Comparison of ENCODE assay signal across 17 mouse cellular contexts in genomic region chr6:17914300-17914699, GRCm38 (mm10).
DNase-seq lines count a peak whose midpoint lies in the region.
"Had no signal": no experiment of that assay in that cellular context is flagged by ENCODE, and none has a peak within 500 bp of the region (broad histone marks: within the 10 kb centered on the region; RNA-seq: fewer than 3 reads in every experiment).

No protein-coding gene starts in this region.

- peak; percentile 10 for DNase-seq in lung, postnatal 36 days
- DNase-seq in lung, postnatal 4 days: no peak
- peak; percentile 83 to 89 for DNase-seq in frontal cortex, adult 2 months (ENCODE audit: extremely low spot score in 1 of 2, low spot score in 1 of 2)
- peak; percentile 59 to 83 for DNase-seq in left cerebral cortex, adult 9 months (ENCODE audit: low spot score in 2 of 2)
- peak; percentile 65 to 82 for DNase-seq in right cerebral cortex, postnatal 36 days (ENCODE audit: low spot score in 2 of 2)
- no peak for DNase-seq in thymus, postnatal 25 days
- no peak for DNase-seq in retina, postnatal 1 day
- DNase-seq: B cell, adult 2 months; cerebellum, adult 11-12 months; cerebellum, postnatal 14 days; embryo, embryonic 11 days; gastrocnemius, postnatal 10 days; heart, adult 2 months; heart, postnatal 14 days; kidney, adult 11 months; kidney, postnatal 36 days; layer of hippocampus, postnatal 36 days had no signal

Comparison
In these comparisons a context has a peak if more than half of its experiments do, and no peak if none do; other contexts are left out.
1. DNase-seq: peak in lung, postnatal 36 days (single experiment), frontal cortex, adult 2 months (2 of 2), left cerebral cortex, adult 9 months (2 of 2) and right cerebral cortex, postnatal 36 days (2 of 2); none in lung, postnatal 4 days (0 of 2), thymus, postnatal 25 days (single experiment) and retina, postnatal 1 day (single experiment).